Mouse (Mus musculus) ovary, postnatal 14 days (tissue): ENCODE measurements around the gene Rab44.
"Not testable (repeated sequence)": the region's sequence is repeated elsewhere in the genome, so short reads cannot be mapped to it uniquely, and the experiment has no call there.

Experiments
- DNase-seq: peaks from one replicate; pipeline ENCODE4 v3.0.0; 2022; ENCODE audit warnings: low spot score

Gene Rab44

GRCm38 (mm10) chr17:29091348-29091944, 22.5 kb upstream of the Rab44 start:
- no peak for DNase-seq

- DNase-seq = no peak
Observed at GRCm38 (mm10) chr17:29092497-29092896, 21.4 kb upstream of the Rab44 start.

- peak; percentile 73 for DNase-seq
Observed at GRCm38 (mm10) chr17:29093110-29093952, 20.6 kb upstream of the Rab44 start.

- DNase-seq = no peak
Observed at GRCm38 (mm10) chr17:29093961-29094309, 20.0 kb upstream of the Rab44 start.

- DNase-seq = peak; percentile 34
Observed at GRCm38 (mm10) chr17:29094310-29095181, 19.4 kb upstream of the Rab44 start.

- DNase-seq = peak; percentile 96
Observed at GRCm38 (mm10) chr17:29095201-29095733, 18.7 kb upstream of the Rab44 start.

GRCm38 (mm10) chr17:29096245-29096644, 17.7 kb upstream of the Rab44 start:
- no peak for DNase-seq

GRCm38 (mm10) chr17:29096851-29097561, 16.9 kb upstream of the Rab44 start:
- DNase-seq = no peak

GRCm38 (mm10) chr17:29098291-29098690, 15.7 kb upstream of the Rab44 start:
- DNase-seq = no peak

GRCm38 (mm10) chr17:29099076-29099475, 14.9 kb upstream of the Rab44 start:
- DNase-seq = no peak

- DNase-seq = no peak
Observed at GRCm38 (mm10) chr17:29100627-29101026, 13.3 kb upstream of the Rab44 start.

GRCm38 (mm10) chr17:29110356-29110755, 3.6 kb upstream of the Rab44 start:
- DNase-seq = not testable (repeated sequence)

- DNase-seq = no peak
Observed at GRCm38 (mm10) chr17:29111332-29111731, 2.6 kb upstream of the Rab44 start.

- DNase-seq = no peak
Observed at GRCm38 (mm10) chr17:29116023-29116422, 2.1 kb downstream of the Rab44 start.

- DNase-seq = no peak
Observed at GRCm38 (mm10) chr17:29117006-29117648, 3.2 kb downstream of the Rab44 start.

- no peak for DNase-seq
Observed at GRCm38 (mm10) chr17:29118057-29118456, 4.1 kb downstream of the Rab44 start.

- no peak for DNase-seq
Observed at GRCm38 (mm10) chr17:29120666-29121065, 6.7 kb downstream of the Rab44 start.

GRCm38 (mm10) chr17:29122817-29123216, 8.9 kb downstream of the Rab44 start:
- DNase-seq = no peak

- DNase-seq = no peak
Observed at GRCm38 (mm10) chr17:29123578-29124174, 9.7 kb downstream of the Rab44 start.

- DNase-seq = no peak
Observed at GRCm38 (mm10) chr17:29126561-29126960, 12.6 kb downstream of the Rab44 start.

- DNase-seq = no peak
Observed at GRCm38 (mm10) chr17:29129341-29129740, 15.4 kb downstream of the Rab44 start.
